Mouse (Mus musculus): ENCODE measurements around the gene Nlrc5.

- TF ChIP-seq POLR2A (IDR thresholded peaks at IDR 0.05; ENCODE audit: low read depth, low read length) (no peak), CTCF (IDR thresholded peaks at IDR 0.05; ENCODE audit: extremely low read depth, insufficient read length, insufficient replicate concordance, low read depth, low read length) (no peak)
Observed at GRCm38 (mm10) chr8:94441686-94442085, 7.5 kb downstream of the Nlrc5 start.

Data from small intestine, adult 2 months (tissue).